Mouse (Mus musculus): ENCODE results near the gene Apom. TPM values are rescaled to one million over a fixed set of nuclear protein-coding genes. Genes with fewer than 3 reads are reported as not detected.

The Apom gene
- total RNA-seq, 2 experiments from 2014 or later = not detected

GRCm38 (mm10) chr17:35082841-35083576 is 48.8 kb downstream of the Apom start:
- intact Hi-C loops (cut with DNase I) = no loop called here
- no peak for DNase-seq (ENCODE audit: low spot score in 2 of 2)

GRCm38 (mm10) chr17:35080710-35081109 is 51.1 kb downstream of the Apom start:
- intact Hi-C loops (cut with DNase I) = no loop called here
- DNase-seq (ENCODE audit: low spot score in 2 of 2) = no peak

- intact Hi-C loops (cut with DNase I) = no loop called here
Measured at GRCm38 (mm10) chr17:35080248-35080647, 51.6 kb downstream of the Apom start.

GRCm38 (mm10) chr17:35079778-35080177 is 52.1 kb downstream of the Apom start:
- intact Hi-C loops (cut with DNase I) = no loop called here
- no peak for DNase-seq (ENCODE audit: low spot score in 2 of 2)

More at GRCm38 (mm10) chr17:35080248-35080647, 51.6 kb downstream of the Apom start:
- no peak for DNase-seq (ENCODE audit: low spot score in 2 of 2)

Other genes with a start within 250 kb of the Apom start
- 1 to 10 TPM; 2.4 to 2.5 TPM for gene C2, start 233.8 kb downstream of the Apom start, total RNA-seq (2021)
- gene Ehmt2, start 233.6 kb downstream of the Apom start, total RNA-seq (2021) = 100 to 1,000 TPM; 162 to 194 TPM
- gene Slc44a4, start 217.6 kb downstream of the Apom start, total RNA-seq (2021) = under 1 TPM; 0.23 to 0.69 TPM
- gene Neu1, start 200.8 kb downstream of the Apom start, total RNA-seq (2021) = 10 to 100 TPM; 43.8 to 47.2 TPM
- gene Hspa1b, start 172.8 kb downstream of the Apom start, total RNA-seq (2021) = 10 to 100 TPM; 12.9 to 23.4 TPM
- not detected for gene Gm20481, start 162.1 kb downstream of the Apom start, total RNA-seq (2021)
- 10 to 100 TPM; 11.9 to 13.7 TPM for gene Hspa1a, start 159.9 kb downstream of the Apom start, total RNA-seq (2021)
- under 1 TPM in 1 of 2 experiments, not detected in 1; 0.32 TPM for gene Hspa1l, start 159.3 kb downstream of the Apom start, total RNA-seq (2021)
- 10 to 100 TPM; 19.4 to 19.8 TPM for gene Lsm2, start 150.2 kb downstream of the Apom start, total RNA-seq (2021)
- gene Vars, start 131.1 kb downstream of the Apom start, total RNA-seq (2021) = 10 to 100 TPM; 38.2 to 47.2 TPM
- gene Vwa7, start 115.5 kb downstream of the Apom start, total RNA-seq (2021) = under 1 TPM; 0.48 to 0.57 TPM
- gene Sapcd1, start 104.0 kb downstream of the Apom start, total RNA-seq (2021) = under 1 TPM in 1 of 2 experiments, not detected in 1; 0.79 TPM
- gene Msh5, start 85.3 kb downstream of the Apom start, total RNA-seq (2021) = under 1 TPM in 1 of 2 experiments, not detected in 1; 0.66 TPM
- gene Clic1, start 82.1 kb downstream of the Apom start, total RNA-seq (2021) = 1 to 10 TPM; 8.4 to 8.5 TPM
- 10 to 100 TPM; 13.9 to 14.0 TPM for gene Ddah2, start 73.0 kb downstream of the Apom start, total RNA-seq (2021)
- not detected for gene Ly6g6c, start 66.7 kb downstream of the Apom start, total RNA-seq (2021)
- not detected for gene Mpig6b, start 65.9 kb downstream of the Apom start, total RNA-seq (2021)
- gene Ly6g6e, start 55.1 kb downstream of the Apom start, total RNA-seq (2021) = 1 to 10 TPM; 3.8 to 3.9 TPM
- 1 to 10 TPM in 1 of 2 experiments, under 1 TPM in 1; 0.63 to 1.5 TPM for gene Ly6g6d, start 54.0 kb downstream of the Apom start, total RNA-seq (2021)
- not detected for gene Ly6g6f, start 46.4 kb downstream of the Apom start, total RNA-seq (2021)
- gene Abhd16a, start 42.8 kb downstream of the Apom start, total RNA-seq (2021) = 100 to 1,000 TPM; 115 to 117 TPM
- gene Ly6g5c, start 23.8 kb downstream of the Apom start, total RNA-seq (2021) = not detected
- gene Ly6g5b, start 16.6 kb downstream of the Apom start, total RNA-seq (2021) = under 1 TPM in 1 of 2 experiments, not detected in 1; 0.45 TPM
- 10 to 100 TPM; 15.5 to 19.0 TPM for gene Gpank1, start 10.6 kb downstream of the Apom start, total RNA-seq (2021)
- gene Csnk2b, start 10.0 kb downstream of the Apom start, total RNA-seq (2021) = 100 to 1,000 TPM; 174 to 177 TPM
- 10 to 100 TPM; 26.7 to 31.0 TPM for gene D17H6S53E, start 5.7 kb downstream of the Apom start, total RNA-seq (2021)
- gene Bag6, start 3.1 kb upstream of the Apom start, total RNA-seq (2021) = 100 to 1,000 TPM; 302 to 324 TPM
- 100 to 1,000 TPM; 261 to 307 TPM for gene Prrc2a, start 32.8 kb upstream of the Apom start, total RNA-seq (2021)
- 10 to 100 TPM in 1 of 2 experiments, 1 to 10 TPM in 1; 9.1 to 13.0 TPM for gene Aif1, start 44.0 kb upstream of the Apom start, total RNA-seq (2021)
- 1 to 10 TPM; 8.6 to 9.9 TPM for gene Lst1, start 56.4 kb upstream of the Apom start, total RNA-seq (2021)
- gene Ltb, start 62.4 kb upstream of the Apom start, total RNA-seq (2021) = 1 to 10 TPM; 1.1 to 1.3 TPM
- gene Tnf, start 70.0 kb upstream of the Apom start, total RNA-seq (2021) = under 1 TPM in 1 of 2 experiments, not detected in 1; 0.25 TPM
- 1 to 10 TPM in 1 of 2 experiments, under 1 TPM in 1; 0.44 to 1.1 TPM for gene Lta, start 73.3 kb upstream of the Apom start, total RNA-seq (2021)
- not detected for gene Gm16181, start 88.8 kb upstream of the Apom start, total RNA-seq (2021)
- gene Atp6v1g2, start 101.6 kb upstream of the Apom start, total RNA-seq (2021) = 100 to 1,000 TPM; 514 to 593 TPM
- gene Nfkbil1, start 103.7 kb upstream of the Apom start, total RNA-seq (2021) = 10 to 100 TPM; 15.5 to 16.6 TPM
- 100 to 1,000 TPM; 189 to 214 TPM for gene Ddx39b, start 109.7 kb upstream of the Apom start, total RNA-seq (2021)
- gene H2-D1, start 130.7 kb upstream of the Apom start, total RNA-seq (2021) = 10 to 100 TPM; 19.6 to 23.3 TPM
- gene H2-Q1, start 188.4 kb upstream of the Apom start, total RNA-seq (2021) = under 1 TPM; 0.39 to 0.74 TPM
- under 1 TPM in 1 of 2 experiments, not detected in 1; 0.43 TPM for gene H2-Q2, start 210.2 kb upstream of the Apom start, total RNA-seq (2021)
- gene H2-Q4, start 247.6 kb upstream of the Apom start, total RNA-seq (2021) = 1 to 10 TPM; 1.7 to 1.9 TPM

Measured in left cerebral cortex, postnatal 36 days (tissue).